Mouse (Mus musculus): ENCODE data around the gene Cc2d1a.

GRCm38 (mm10) chr8:84190191-84190867 lies 42.6 kb upstream of the Cc2d1a start:
- TF ChIP-seq CTCF (IDR thresholded peaks at IDR 0.05; ENCODE audit: low read depth, low read length) (no peak), POLR2A (IDR thresholded peaks at IDR 0.05; ENCODE audit: borderline replicate concordance, low read depth, low read length) (no peak)
